Mouse (Mus musculus) hindbrain, embryonic 16.5 days (tissue): ENCODE measurements around the gene Npas3. TPM values are rescaled to one million over a fixed set of nuclear protein-coding genes. Genes with fewer than 3 reads are reported as not detected.

Experiments
- ATAC-seq: fragments of 200-750 bp; cut with Nextera tagmentation; 2 replicates; pipeline ENCODE4 v1.8.0; 2017; ENCODE audit warnings: moderate TSS enrichment, moderate library complexity
- H3K27ac ChIP-seq: fragments of 300-500 bp; sonication (generic); 2 replicates; pipeline ENCODE4 v1.5.1; 2014; ENCODE audit warnings: low read depth, mild to moderate bottlenecking, control low read depth, low read length, moderate library complexity
- H3K27me3 ChIP-seq: fragments of 300-500 bp; sonication (generic); replicated peaks from 2 replicates; pipeline ENCODE4 v1.6.1; 2014; ENCODE audit warnings: low read length; ENCODE audit not compliant: control insufficient read depth, insufficient read depth
- H3K36me3 ChIP-seq: fragments of 300-500 bp; sonication (generic); 2 replicates; pipeline ENCODE4 v1.6.1; 2014; ENCODE audit warnings: mild to moderate bottlenecking, low read length, moderate library complexity, mixed read lengths; ENCODE audit not compliant: control insufficient read depth, insufficient read depth
- H3K4me1 ChIP-seq: fragments of 300-500 bp; sonication (generic); 2 replicates; pipeline ENCODE4 v1.6.1; 2014; ENCODE audit warnings: low read depth, low read length; ENCODE audit not compliant: control insufficient read depth, insufficient read depth
- H3K4me2 ChIP-seq: fragments of 300-500 bp; sonication (generic); 2 replicates; pipeline ENCODE4 v1.6.1; 2014; ENCODE audit warnings: mild to moderate bottlenecking, low read length, control low read depth, moderate library complexity
- H3K4me3 ChIP-seq: fragments of 300-500 bp; sonication (generic); 2 replicates; pipeline ENCODE4 v1.5.1; 2014; ENCODE audit warnings: mild to moderate bottlenecking, low read length, control low read depth, moderate library complexity
- H3K9ac ChIP-seq: fragments of 300-500 bp; sonication (generic); 2 replicates; pipeline ENCODE4 v1.6.1; 2014; ENCODE audit warnings: low read depth, mild to moderate bottlenecking, control low read depth, low read length, moderate library complexity
- H3K9me3 ChIP-seq: fragments of 300-500 bp; sonication (generic); 2 replicates; pipeline ENCODE4 v1.6.1; 2014; ENCODE audit warnings: mild to moderate bottlenecking, low read length, moderate library complexity; ENCODE audit not compliant: control insufficient read depth
- WGBS: fragments of 180-500 bp; shearing (Covaris S2); extraction: QIAGEN DNeasy Blood & Tissue Kit; methylation state at CpG from one replicate; pipeline ENCODE4 v1.1.7; 2014; 5-methylcytosine and 5-hydroxymethylcytosine counted together
- polyA plus RNA-seq: library from polyadenylated mRNA; unstranded; fragments of >200 nt; fragmentation: Nextera tagmentation; extraction: Ambion mirVana; gene quantifications from 2 replicates; pipeline ENCODE4 v1.2.1, GENCODE M21; 2015

Npas3 gene
- polyA plus RNA-seq, 1 experiment from 2014 or later: 21.4 TPM

DNA sequence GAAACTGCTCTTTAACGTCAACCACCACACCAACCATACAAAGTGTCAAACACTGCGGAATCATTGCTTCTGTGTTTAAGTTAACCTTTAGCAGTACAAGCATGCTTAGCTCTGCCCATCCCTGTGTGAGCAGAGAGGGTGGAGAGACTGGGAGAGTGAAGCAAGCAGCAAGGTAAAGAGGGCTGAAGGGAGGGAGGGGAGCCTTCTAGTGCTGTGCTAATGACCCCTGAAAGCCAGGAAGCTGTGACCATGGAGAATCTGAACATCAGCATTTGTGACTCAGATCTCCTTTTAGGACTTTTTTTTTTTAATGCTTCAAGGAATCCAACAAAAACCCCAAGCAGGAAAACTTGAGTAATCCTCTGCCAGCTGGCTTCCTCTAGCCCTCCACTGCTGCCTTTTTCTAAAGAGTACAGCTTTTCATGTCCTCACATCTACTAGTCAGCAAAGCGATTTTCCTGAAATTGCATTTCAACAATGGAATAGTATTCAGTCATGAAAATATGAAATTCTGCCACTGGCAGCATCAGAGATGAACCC lies 428.7 kb downstream of the Npas3 start:
- Histone ChIP-seq H3K4me2 (no peak overlapping the region), H3K9ac (no peak overlapping the region), H3K4me1 (no peaks in the 10 kb centered on the region), H3K9me3 (no peaks in the 10 kb centered on the region), H3K4me3 (no peak overlapping the region), H3K36me3 (no peaks in the 10 kb centered on the region), H3K27me3 (no peaks in the 10 kb centered on the region), H3K27ac (no peak overlapping the region)
- no peak for ATAC-seq
- 65% methylated on average over 3 of the region's 3 CpGs for WGBS

DNA sequence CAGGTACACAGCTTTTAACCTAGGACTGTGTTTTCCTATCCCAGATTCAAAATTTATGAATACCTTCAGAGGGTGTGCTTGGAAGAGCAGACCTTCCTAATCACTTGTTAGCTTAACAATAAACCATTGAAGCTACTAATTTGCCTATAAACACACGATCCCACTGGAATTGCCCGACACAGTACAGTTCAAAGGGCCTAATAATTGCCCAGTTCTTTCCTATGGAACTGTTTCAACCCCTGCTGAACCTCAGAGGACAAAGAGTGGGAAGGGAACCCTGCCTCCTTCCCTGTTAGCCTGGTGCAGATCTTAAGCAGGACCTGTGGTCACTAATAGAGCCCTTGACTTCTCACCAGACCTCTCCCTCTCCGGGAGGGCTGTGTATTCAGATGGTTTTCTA lies 429.7 kb downstream of the Npas3 start:
- H3K27me3 ChIP-seq: no peaks in the 10 kb centered on the region
- no peak overlapping the region for H3K27ac ChIP-seq
- no peak overlapping the region for H3K4me3 ChIP-seq
- no peaks in the 10 kb centered on the region for H3K36me3 ChIP-seq
- ATAC-seq: no peak
- no peaks in the 10 kb centered on the region for H3K4me1 ChIP-seq
- H3K9me3 ChIP-seq: no peaks in the 10 kb centered on the region
- WGBS: 51% methylated on average over 3 of the region's 3 CpGs
- H3K9ac ChIP-seq: no peak overlapping the region
- H3K4me2 ChIP-seq: no peak overlapping the region

DNA sequence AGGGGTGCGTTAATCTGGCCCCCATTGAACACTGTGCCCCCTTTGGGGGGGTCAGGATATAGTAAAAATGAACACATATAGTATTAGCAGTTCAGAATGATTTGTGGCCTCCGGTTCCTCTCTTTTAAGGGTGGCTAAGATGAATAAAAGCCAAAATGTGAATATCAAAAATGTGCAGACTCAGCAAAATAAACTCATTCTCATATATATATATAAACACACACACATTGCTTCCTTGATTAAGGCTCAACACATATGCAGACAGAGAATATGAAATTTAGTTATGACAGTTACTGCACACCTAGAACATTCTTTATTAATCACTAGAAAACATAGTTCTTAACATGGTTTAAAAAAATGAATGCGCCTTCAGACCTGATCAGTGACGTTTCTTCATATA lies 430.7 kb downstream of the Npas3 start:
- no peak overlapping the region for H3K4me2 ChIP-seq
- over 99% methylated on average over 4 of the region's 4 CpGs for WGBS
- no peak overlapping the region for H3K9ac ChIP-seq
- no peak overlapping the region for H3K27ac ChIP-seq
- no peak overlapping the region for H3K4me3 ChIP-seq
- no peaks in the 10 kb centered on the region for H3K9me3 ChIP-seq
- H3K36me3 ChIP-seq: no peaks in the 10 kb centered on the region
- H3K27me3 ChIP-seq: no peaks in the 10 kb centered on the region
- H3K4me1 ChIP-seq: no peaks in the 10 kb centered on the region
- no peak for ATAC-seq

DNA sequence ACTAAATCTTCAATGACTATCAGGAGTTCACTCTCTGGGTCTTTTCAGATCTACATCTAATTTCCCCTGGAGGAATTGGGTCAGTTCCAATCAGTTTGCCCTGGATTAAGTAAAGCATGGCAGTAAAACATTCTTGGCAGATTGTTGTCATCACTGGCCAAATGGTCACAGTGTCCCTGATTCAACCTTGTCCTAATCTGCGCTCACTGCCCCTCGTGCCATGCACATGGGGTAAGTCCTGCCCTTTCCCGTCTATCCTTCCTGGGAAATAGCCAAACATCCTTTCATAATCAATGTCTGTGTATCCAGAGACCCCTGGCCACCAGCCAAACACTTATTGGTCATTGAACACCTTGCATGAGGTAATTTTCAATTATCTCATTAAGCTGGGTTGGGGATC lies 432.0 kb downstream of the Npas3 start:
- H3K27ac ChIP-seq: no peak overlapping the region
- no peak for ATAC-seq
- H3K9ac ChIP-seq: no peak overlapping the region
- no peaks in the 10 kb centered on the region for H3K36me3 ChIP-seq
- 68% methylated on average over 3 of the region's 3 CpGs for WGBS
- H3K27me3 ChIP-seq: no peaks in the 10 kb centered on the region
- no peak overlapping the region for H3K4me3 ChIP-seq
- no peaks in the 10 kb centered on the region for H3K9me3 ChIP-seq
- H3K4me2 ChIP-seq: no peak overlapping the region
- H3K4me1 ChIP-seq: peaks cover 2% of the 10 kb centered on the region; the same call in 1 of the 2 replicates

DNA sequence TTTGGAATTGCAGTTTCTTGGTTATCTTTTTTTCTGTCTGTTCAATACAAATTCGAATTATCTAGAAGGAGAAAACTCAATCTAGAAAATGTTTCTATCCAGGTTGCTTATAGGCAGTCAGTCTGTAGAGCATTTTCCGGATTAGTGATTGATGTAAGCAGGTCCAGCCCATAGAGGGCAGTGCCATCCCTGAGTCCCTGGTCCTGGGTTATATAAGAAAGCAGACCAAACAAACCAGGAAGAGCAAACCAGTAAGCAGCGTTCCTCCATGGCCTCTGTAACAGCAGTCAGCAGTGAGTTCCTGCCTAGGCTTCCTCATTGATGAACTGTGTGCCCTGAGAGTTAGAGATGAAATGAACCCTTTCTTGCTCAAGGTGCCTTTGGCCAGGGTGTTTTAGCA lies 433.6 kb downstream of the Npas3 start:
- no peak for ATAC-seq
- no peaks in the 10 kb centered on the region for H3K36me3 ChIP-seq
- 59% methylated on average over 3 of the region's 3 CpGs for WGBS

DNA sequence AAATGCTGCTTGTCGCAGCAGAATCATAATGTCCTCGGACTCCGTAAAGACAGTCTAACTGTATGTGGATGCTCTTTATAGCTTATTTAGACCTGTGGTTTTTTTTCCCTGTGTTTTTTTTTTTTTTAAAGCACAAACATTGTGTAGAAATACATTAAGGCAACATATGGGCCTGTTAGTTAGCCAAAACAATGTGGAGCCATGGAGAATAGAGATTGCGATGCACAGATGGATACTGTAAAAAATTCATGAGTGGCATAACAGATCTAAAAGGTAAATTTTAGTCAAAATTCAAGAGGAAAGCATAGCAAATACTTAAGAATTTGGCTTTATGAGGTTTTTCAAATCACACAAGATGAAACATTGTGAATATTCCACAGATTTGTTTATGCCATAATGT lies 444.0 kb downstream of the Npas3 start:
- Histone ChIP-seq H3K9me3 (no peaks in the 10 kb centered on the region), H3K4me2 (no peak overlapping the region), H3K4me3 (no peak overlapping the region), H3K27me3 (no peaks in the 10 kb centered on the region), H3K27ac (no peak overlapping the region), H3K36me3 (no peaks in the 10 kb centered on the region), H3K9ac (no peak overlapping the region), H3K4me1 (no peaks in the 10 kb centered on the region)
- no peak for ATAC-seq
- 82% methylated on average over 4 of the region's 4 CpGs for WGBS

More for the DNA sequence above, 433.6 kb downstream of the Npas3 start:
- Histone ChIP-seq H3K27ac (no peak overlapping the region), H3K9me3 (no peaks in the 10 kb centered on the region), H3K27me3 (no peaks in the 10 kb centered on the region), H3K9ac (no peak overlapping the region), H3K4me3 (no peak overlapping the region), H3K4me2 (no peak overlapping the region), H3K4me1 (peaks cover 2% of the 10 kb centered on the region; the same call in 1 of the 2 replicates)

DNA sequence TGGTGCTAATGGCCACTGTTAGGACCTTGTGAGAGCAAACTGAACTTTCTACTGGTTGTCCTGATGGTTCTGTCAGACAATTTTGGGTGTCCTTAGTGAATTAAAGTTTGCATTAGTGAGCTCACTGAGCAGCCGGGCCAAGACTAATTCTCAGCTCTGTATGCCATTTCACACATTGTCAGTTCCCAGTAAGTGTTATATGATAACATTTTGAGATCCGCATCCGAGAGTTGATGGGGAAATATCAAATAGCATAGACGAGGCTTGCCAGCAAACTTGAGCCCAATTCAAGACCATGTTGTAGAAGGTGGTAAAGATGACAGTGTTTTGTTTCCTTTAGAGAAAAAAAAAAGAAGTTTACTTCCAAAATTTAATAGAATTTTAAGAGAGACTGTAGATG lies 445.9 kb downstream of the Npas3 start:
- no peak overlapping the region for H3K27ac ChIP-seq
- H3K27me3 ChIP-seq: no peaks in the 10 kb centered on the region
- H3K4me2 ChIP-seq: no peak overlapping the region
- no peaks in the 10 kb centered on the region for H3K36me3 ChIP-seq
- no peak overlapping the region for H3K4me3 ChIP-seq
- no peaks in the 10 kb centered on the region for H3K9me3 ChIP-seq
- H3K9ac ChIP-seq: no peak overlapping the region
- no peak for ATAC-seq
- WGBS: 83% methylated on average over 4 of the region's 4 CpGs
- no peaks in the 10 kb centered on the region for H3K4me1 ChIP-seq

DNA sequence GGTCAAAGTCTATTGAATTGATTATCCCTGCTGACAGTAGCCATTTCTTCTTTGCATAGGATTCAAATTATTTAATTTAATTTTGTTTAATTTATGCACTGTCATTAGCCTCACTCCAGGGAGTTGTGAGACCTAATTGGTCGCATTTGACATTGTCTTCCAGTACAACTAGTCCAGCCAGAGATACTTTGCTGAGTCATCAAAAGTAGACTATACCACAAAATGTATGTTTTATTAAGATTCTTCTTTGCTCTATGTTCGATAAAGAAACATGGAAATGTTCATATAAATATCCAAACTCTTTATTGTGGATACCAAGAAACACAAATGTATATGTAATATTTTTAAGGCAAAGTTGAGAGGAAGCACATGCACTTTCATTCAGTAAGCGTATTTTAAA lies 446.8 kb downstream of the Npas3 start:
- Histone ChIP-seq H3K27ac (no peak overlapping the region), H3K4me1 (no peaks in the 10 kb centered on the region), H3K9me3 (no peaks in the 10 kb centered on the region), H3K4me2 (no peak overlapping the region), H3K9ac (no peak overlapping the region), H3K4me3 (no peak overlapping the region), H3K36me3 (no peaks in the 10 kb centered on the region), H3K27me3 (no peaks in the 10 kb centered on the region)
- ATAC-seq: no peak
- WGBS: 88% methylated on average over 3 of the region's 3 CpGs

DNA sequence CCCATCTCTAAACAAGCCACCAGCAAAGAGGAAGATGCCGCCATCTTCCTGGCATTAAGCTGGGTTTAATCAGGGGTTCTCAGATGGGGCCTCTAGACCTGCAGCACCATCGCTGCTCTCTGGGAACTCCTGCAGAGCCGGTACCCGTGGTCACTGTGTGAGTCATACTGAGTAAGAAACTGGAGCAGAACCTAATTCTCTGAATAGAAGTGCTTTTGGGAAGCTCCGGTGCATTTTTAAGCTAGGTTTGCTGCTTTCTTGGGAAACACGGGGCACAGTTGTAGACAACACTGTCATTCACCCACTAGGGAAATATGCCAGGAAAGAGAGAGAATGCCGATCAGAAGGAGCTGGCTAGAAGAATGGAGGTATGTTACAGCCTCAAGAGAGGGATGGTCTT lies 449.2 kb downstream of the Npas3 start:
- Histone ChIP-seq H3K27me3 (no peaks in the 10 kb centered on the region), H3K4me1 (no peaks in the 10 kb centered on the region), H3K9ac (no peak overlapping the region), H3K4me2 (no peak overlapping the region), H3K36me3 (no peaks in the 10 kb centered on the region), H3K27ac (no peak overlapping the region), H3K4me3 (no peak overlapping the region), H3K9me3 (no peaks in the 10 kb centered on the region)
- 68% methylated on average over 7 of the region's 7 CpGs for WGBS
- ATAC-seq: no peak
